Mouse (Mus musculus) cerebellum, postnatal 36 days (tissue): ENCODE measurements around the gene Theg.

Experiments used
- DNase-seq, 2 experiments: peaks; one replicate each; pipeline ENCODE4 v3.0.0; 2021 to 2022; ENCODE audit warnings: mixed read lengths in 2 of 2

Gene Theg

DNA sequence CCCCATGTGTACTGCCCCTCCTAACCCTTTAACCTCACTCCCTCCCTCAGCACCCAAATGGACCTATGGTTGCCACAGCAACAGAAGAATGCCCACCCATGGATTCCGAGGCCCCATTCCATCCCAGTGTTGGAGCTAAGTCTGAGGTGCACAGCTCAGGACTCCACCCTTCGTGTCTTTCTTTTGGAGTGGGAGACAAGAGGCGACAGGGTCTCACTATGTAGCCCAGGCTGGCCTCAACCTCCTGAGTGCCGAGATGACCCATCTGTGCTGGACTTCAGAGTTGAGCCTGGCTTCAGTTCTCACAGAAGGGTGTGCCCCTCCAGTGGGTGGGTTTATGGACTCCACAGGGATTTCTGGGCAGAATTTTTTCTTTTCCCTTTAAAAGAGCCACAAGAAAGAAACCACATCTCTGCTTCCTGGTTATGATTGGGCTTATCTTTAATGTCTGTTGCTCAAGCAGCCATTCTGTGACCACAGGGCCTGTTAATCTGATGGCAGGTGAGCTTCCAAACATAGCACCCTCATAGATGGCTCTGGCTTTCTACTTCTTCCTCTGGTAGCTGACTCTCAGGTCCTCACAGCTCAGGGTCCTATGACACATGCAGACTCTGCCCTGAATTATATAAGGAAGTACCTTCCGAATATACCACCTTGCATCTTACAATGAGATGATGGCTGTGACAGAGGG is at the start of gene Theg:
Gene Theg, minus strand, starts transcription at position 271 of the 691 bp plus-strand sequence.
- no peak for DNase-seq

- peak in 1 of 2 experiments; percentile 42 for DNase-seq
These were observed 49.2 kb upstream of the Theg start for GRCm38 (mm10) chr10:79636287-79636686.

DNA sequence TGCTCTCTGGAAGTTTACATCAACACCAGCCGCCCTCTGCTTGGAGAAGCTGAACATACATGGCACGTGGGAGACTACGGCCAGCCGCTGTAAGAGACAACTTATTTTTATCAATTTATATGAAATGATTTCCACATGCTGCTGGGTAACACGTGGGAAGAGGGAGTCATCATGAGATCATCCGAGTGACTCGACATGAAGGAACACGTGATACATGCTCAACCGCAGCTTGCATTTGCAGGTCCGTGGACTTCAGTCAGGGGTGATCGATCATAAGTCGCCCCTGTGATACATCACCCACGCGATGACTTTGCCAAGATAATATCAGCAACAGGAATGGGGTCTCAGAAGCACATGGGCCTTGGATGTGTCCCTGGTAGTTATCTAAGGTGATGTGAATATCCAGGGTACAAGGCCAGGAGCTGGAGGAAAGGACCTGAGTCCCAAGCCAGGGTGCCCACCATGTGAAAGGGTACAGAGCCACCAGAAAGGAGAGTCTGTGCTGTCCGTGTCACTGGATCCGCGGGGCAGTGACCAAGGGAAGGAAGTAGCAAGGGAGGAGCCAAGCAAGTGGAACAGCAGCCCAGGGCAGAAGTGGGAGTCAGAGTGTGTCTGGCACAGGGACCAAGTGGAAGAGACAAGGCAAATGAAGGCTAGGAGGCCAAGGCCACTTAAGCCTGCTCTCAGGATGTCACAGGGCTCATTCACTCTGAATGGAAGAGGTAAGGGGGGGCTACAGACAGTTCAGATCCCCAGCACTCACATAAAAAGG is 46.1 kb upstream of the Theg start:
- DNase-seq: no peak

DNA sequence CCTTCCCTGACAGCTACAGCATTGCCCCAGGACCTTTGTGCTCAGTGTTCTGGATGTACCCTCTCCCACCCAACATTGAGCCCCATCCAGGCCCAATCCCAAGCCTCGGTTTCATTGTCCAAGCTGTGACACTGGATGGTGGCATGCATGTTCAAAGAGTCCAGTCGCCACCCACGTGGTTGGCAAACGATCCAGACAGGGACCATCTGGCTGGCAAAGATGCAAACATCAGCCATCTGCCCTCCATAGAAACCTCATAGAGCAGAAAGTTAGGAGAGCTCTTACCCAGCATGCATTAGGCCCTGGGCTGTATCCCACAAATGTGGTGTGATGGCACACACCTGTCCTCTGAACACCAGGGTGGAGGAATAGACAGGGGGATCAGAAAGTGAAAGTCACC is 44.3 kb upstream of the Theg start:
- DNase-seq: no peak

- DNase-seq: no peak
These were observed 41.2 kb upstream of the Theg start for GRCm38 (mm10) chr10:79628377-79628776.

- DNase-seq: no peak
These were observed 39.0 kb upstream of the Theg start for GRCm38 (mm10) chr10:79626156-79626555.

DNA sequence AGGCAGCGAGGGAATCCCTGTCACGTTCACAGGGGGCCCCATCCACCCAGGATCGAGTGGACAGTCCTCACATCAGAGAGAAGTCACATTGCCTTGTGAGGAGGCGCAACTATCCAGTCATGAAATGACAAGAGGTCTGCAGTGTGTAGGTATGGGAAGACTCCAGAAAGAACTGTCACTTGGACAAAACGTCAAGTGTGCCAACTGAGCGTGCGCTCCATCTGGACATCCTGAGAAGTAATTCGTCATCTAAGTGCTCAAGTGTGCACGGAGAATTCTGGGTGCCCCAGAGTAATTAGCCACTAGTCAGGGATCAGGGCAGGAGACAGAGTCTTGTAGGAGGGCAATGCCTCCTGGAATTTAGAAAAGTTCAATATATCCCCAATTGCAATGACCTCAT is 38.3 kb upstream of the Theg start:
- DNase-seq: peak in 1 of 2 experiments; percentile 32

GRCm38 (mm10) chr10:79623950-79624349 is 36.8 kb upstream of the Theg start:
- peak; percentile 30 to 36 for DNase-seq

GRCm38 (mm10) chr10:79616376-79616775 is 29.2 kb upstream of the Theg start:
- no peak for DNase-seq

DNA sequence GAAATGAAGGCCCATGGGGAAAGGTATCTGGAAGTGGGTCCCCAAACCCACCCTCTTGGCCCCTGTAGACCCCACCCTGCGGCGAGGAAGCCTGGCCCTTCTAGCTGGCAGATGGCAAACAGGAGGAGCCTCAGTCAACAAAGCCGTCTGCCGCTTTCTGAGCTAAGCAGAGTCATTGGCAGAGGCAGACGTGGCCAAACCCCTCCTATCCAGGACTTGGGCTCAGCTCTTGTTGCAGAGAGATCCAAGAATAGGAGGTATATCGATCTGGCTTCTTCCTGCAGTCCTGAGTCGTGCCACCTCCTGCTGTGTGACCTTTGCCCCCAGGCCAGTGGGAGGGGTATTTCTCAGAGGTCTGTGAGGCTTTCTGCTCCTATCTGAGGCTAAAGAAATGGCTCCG is 28.7 kb upstream of the Theg start:
- DNase-seq: peak; percentile 56 to 59

GRCm38 (mm10) chr10:79614305-79614643 is 27.1 kb upstream of the Theg start:
- DNase-seq: no peak

- DNase-seq: peak; percentile 60 to 65
These were observed 26.6 kb upstream of the Theg start, which contains the start of gene C2cd4c for GRCm38 (mm10) chr10:79613578-79614304. C2cd4c (minus strand) TSS chr10:79614025.

- peak; percentile 27 to 48 for DNase-seq
These were observed 25.3 kb upstream of the Theg start for GRCm38 (mm10) chr10:79612192-79613135.

DNA sequence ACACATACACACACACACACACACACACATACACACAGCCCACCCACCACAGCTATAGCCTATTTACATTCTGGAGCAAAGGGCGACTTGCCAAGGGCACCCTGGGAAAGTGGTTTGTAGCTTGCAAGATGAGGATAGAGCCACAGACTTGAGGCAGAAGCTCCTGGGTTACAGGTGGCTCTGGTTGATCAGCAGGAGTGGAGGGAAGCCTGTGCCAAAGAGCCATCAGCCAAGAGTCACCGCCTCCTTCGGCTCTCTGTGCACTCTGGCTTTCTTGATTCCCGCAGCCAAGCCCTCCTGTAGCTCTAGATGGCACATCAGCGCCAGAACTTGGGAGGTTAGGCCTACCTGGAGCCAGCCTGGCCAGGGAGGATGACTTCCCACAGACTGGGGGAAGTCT is 24.2 kb upstream of the Theg start:
- no peak for DNase-seq

DNA sequence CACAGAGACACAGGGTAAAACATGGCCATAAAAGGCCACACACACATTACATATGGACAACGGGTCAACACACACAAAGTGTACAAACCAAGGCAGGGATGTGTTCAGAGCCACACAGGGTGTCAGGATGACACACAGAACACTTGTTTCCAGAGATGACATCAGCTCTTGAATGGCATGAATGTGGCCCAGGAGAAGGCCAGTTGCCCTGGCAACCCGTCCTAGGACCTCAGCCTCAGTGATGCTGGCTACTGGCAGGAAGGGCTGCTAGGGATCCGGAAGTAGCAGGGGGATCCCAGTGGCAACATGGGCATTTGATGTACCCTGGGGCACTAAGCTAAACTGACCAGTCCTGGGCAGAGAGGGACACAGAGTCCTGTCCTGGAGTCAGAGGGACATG is 22.1 kb upstream of the Theg start:
- no peak for DNase-seq

GRCm38 (mm10) chr10:79607892-79608291 is 20.8 kb upstream of the Theg start:
- DNase-seq: no peak

DNA sequence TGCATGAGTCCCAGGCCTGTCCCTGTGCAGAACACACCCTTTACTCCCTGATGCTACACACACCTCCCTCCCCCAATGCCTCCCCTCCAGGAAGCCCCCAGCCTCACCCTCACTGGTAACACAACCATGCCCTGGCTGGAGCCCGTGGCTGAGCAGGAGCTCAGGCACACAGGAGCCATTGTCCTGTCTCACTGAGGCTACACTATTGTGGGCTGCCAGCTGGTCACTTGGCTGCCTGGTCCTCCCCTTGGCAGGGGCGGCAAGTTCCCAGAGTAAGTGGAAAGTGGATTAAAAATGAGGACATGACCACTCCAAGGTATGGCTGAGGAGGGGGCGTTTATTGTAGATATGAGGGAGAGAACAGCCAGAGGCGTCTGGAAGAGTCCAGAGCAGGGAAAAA is 19.4 kb upstream of the Theg start:
- DNase-seq: no peak

DNA sequence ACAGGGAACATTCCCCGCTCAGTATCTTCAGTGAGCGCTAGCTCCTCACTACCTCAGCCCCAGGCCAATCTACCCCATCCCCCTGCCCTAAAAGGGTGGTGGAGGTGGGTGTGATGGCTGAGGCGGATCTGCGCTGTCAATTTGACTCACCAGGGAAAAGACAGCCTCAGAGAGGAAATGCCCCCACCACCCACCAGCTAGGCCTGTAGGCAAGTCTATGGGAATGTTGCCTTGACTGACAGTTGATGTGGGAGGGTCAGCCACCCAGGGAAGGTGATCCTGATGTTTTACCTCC is 10.8 kb upstream of the Theg start:
- DNase-seq: no peak

DNA sequence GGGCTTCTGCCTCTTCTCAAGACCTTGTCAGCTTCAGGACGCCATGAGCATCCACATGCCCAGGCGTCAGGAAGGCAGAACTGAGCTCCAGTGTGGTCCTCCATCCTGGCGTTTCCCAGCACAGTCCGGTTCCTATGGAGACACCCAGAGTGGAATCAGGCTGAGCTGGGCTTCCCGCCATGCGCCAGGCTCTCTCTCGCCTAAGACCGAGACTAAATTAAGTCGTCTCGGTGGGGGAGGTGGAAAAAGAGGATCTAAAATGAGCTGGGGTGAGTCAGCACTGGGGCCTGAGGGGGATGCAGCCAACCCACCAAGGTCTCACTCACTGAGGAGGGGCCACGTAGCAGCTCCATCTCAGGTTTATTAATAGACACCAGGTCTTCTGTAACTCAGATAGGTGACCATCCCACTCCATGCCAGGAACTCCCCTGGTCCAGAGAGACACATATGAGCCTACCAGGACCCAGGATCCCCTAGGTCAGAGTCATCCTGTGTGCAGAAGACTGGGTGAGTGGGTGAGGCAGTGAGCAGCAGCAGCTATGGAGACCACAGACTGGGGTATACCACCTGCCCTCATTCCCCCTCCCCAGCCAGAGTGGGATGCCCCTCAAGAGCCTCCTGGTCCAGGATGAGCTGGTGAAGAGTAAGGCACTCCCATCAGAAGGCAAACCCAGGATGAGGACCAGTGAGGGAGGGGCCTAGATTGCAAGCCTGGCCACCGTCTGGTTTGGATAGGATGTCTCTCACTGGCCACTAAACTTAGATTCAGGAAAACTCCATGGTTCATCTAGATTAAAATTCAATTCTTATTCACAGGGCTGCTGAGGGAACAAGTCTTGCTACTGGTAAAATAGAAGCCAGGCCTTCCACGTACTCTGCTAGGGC is 10.2 kb upstream of the Theg start:
- DNase-seq: no peak

- no peak for DNase-seq
These were observed 8.4 kb upstream of the Theg start for GRCm38 (mm10) chr10:79595590-79595929.

- DNase-seq: peak; percentile 70 to 72
These were observed 7.9 kb upstream of the Theg start for GRCm38 (mm10) chr10:79594872-79595589.
